Mouse (Mus musculus): Measurements from ENCODE around the gene Itk. TPM values are rescaled to one million over a fixed set of nuclear protein-coding genes. Genes with fewer than 3 reads are reported as not detected.

Itk gene
- total RNA-seq, 2 experiments from 2014 or later: 0.30 to 0.57 TPM

DNA sequence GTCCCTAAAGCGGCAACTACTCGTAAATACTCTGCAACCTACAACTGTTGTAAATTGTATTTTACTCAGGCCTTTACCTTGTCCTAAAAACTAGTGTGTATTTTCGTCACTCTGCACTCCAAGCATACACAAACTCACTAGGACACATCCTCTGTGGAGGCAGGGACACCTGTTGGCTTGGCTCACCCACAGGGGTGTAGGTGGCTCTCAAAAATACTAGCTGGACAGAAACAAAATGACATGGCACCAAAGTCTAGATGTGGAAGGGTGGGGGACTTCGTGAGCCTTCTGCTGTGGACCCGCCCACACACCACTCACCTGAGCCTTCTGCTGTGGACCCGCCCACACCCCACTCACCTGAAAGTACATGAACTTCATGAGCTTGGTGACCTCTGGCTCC is 105.5 kb downstream of the Itk start:
- peak in 1 of 2 experiments; percentile 31 for DNase-seq (ENCODE audit: low spot score in 2 of 2)

DNA sequence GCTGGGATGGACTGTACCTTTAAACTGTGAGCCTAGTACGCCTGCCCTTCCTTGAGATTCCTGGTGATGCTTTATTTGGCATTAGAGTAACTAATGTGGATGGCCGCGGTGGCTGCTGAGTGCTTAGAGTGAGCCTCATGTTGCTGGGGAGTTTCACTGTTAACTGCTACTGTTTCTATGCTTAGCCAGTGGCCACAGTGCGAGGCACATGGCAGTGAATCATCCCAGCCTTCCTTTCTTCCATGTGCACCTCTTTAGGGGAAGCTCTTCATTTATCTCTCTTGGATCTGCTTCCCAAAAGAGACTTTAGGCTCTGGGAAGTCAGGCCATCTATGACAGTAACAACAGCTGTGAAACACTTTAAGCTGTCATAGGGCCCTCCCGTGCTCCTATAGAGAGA is 106.7 kb downstream of the Itk start:
- DNase-seq (ENCODE audit: low spot score in 2 of 2): no peak

DNA sequence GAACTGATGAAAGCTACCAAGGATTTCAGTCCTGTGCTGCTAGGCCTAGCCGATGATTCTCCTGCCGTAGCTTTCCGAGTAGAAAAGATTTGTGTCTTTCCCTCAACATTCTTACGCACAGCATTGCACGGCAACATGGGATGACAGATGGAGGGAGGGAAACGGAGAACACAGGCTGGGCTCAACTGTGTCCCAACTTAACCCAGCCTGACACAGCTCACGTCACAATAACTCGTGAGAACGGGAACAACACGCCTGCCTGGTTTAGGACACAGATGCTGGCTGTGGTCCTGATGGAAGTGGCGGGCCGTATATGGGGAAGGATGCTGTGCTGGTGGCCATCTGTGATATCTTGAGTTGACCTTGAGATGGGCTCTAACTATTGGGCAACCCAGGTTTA is 110.6 kb downstream of the Itk start:
- DNase-seq (ENCODE audit: low spot score in 2 of 2): peak in 1 of 2 experiments; percentile 69

DNA sequence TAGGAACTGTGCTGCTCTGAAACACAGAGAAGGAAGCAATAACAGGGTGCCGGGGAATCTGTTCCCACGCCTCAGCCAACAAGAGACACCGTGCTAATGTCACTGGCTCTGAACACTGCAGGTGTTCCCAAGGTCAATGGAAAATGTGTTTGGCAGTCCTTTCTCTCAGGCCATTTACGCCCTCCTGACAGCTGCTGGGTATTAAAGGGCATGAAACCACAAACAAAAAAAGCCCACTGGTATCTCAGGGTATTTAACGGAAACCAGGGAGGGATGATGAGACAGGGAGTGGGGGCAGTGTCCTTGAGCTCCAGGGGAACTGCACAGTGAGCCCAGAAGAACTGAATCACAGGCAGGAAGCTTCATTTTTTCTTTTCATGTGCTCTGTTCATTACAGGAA is 111.2 kb downstream of the Itk start:
- no peak for DNase-seq (ENCODE audit: low spot score in 2 of 2)

DNA sequence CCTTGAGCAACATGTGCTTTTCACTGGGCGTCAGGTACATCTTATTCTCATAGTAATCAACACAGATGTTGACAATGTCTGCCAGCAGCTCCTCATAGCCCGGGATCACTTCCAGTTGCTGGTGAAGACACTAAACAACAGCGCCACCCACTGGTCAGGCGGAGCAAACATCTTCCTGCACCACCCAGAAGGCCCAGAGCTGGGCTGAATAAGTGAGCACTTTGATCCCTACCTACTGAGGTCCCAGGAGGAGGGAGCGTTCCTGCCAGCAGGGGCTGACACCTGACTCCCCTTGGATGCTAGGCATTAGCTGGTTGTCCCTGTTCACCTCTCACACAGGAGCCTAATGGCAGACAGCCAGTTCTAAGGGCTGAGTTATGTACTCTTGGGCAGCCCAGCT is 112.5 kb downstream of the Itk start:
- DNase-seq (ENCODE audit: low spot score in 2 of 2): no peak

DNA sequence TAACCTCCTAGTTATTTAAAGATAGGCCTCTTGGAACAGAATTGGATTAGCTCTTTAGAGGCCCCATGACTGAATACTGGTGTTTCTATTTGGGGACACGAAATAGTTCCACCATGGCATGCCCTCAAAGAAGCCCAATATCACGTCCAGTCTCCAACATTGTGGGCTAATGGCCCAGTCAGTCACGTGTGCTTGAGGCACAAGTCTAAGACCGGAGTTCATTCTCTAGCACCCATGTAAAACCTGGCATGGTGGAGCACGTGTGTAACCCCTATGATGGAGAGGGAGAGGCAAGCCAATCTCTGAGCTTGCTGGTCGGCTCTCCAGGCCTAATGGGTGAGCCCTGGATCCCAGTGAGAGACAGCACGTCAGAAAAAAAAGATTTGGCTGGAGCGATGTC is 113.1 kb downstream of the Itk start:
- DNase-seq (ENCODE audit: low spot score in 2 of 2): no peak

DNA sequence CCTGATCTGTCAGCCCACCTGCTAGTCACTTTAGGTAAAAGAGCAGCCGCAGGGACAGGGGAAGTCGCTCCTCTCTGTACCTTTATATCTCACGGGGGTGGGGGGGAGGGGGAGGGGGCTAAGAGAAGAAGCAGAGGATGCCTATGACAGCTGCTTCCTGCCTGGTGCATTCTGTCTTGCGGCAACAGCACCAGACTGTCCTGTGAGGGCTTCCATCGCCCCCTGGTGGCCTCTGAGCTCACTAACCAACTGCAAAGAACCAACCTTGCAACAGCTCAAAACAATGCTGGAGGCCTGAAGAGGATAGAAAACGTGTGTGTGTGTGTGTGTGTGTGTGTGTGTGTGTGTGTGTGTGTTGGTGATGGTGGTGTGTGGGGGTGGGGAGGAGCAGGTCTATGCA is 114.0 kb downstream of the Itk start:
- peak; percentile 71 to 92 for DNase-seq (ENCODE audit: low spot score in 2 of 2)

Other genes starting within 250 kb of the Itk start
- 1 to 10 TPM; 1.4 to 2.1 TPM for gene Nipal4, start 223.0 kb downstream of the Itk start, total RNA-seq (2021)
- gene Fndc9, start 154.0 kb downstream of the Itk start, total RNA-seq (2021): 1 to 10 TPM in 1 of 2 experiments, under 1 TPM in 1; 0.63 to 1.3 TPM
- 100 to 1,000 TPM; 536 to 551 TPM for gene Cyfip2, start 76.7 kb downstream of the Itk start, total RNA-seq (2021)
- gene Fam71b, start 7.0 kb upstream of the Itk start, total RNA-seq (2021): not detected
- gene Med7, start 47.4 kb upstream of the Itk start, total RNA-seq (2021): 10 to 100 TPM; 33.0 to 37.6 TPM
- 1 to 10 TPM; 3.1 to 3.3 TPM for gene Havcr2, start 65.4 kb upstream of the Itk start, total RNA-seq (2021)
- not detected for gene Gm12169, start 134.7 kb upstream of the Itk start, total RNA-seq (2021)
- not detected for gene BC053393, start 182.0 kb upstream of the Itk start, total RNA-seq (2021)
- not detected for gene Dppa1, start 239.7 kb upstream of the Itk start, total RNA-seq (2021)